Mouse (Mus musculus) liver, embryonic 14.5 days (tissue): ENCODE data around the gene Slc37a1. TPM values are rescaled to one million over a fixed set of nuclear protein-coding genes. Genes with fewer than 3 reads are reported as not detected.

Experiments used
- ATAC-seq: fragments of 200-750 bp; cut with Nextera tagmentation; 2 replicates; pipeline ENCODE4 v1.8.0; 2017; ENCODE audit warnings: moderate number of reproducible peaks, mild to moderate bottlenecking, moderate library complexity; ENCODE audit not compliant: insufficient read depth
- DNase-seq, 3 experiments: peaks; one replicate each; pipeline ENCODE4 v3.0.0-alpha.2; 2012 to 2013; ENCODE audit warnings: low read depth in 3 of 3, low spot score in 3 of 3
- H3K27ac ChIP-seq: fragments of 300-500 bp; sonication (generic); 2 replicates; pipeline ENCODE4 v1.5.1; 2014; ENCODE audit warnings: moderate library complexity, mild to moderate bottlenecking, control low read depth, inconsistent platforms
- H3K27me3 ChIP-seq: fragments of 300-500 bp; sonication (generic); 2 replicates; pipeline ENCODE4 v1.6.1; 2014; ENCODE audit warnings: mild to moderate bottlenecking, low read length, moderate library complexity; ENCODE audit not compliant: control insufficient read depth, insufficient read depth
- H3K36me3 ChIP-seq: fragments of 300-500 bp; sonication (generic); replicated peaks from 2 replicates; pipeline ENCODE4 v1.6.1; 2014; ENCODE audit warnings: low read depth; ENCODE audit not compliant: control insufficient read depth, insufficient read depth
- H3K4me1 ChIP-seq, 2 experiments: fragments of 200-500 bp in 1 of 2; fragments of 300-500 bp in 1 of 2; sonication (generic) in 1 of 2; replicated peaks; 2 replicates each; pipeline ENCODE4 v1.6.1; 2012 to 2014; ENCODE audit warnings: antibody characterized with exemption in 1 of 2, inconsistent platforms in 1 of 2, low read length in 1 of 2; ENCODE audit not compliant: control insufficient read depth in 2 of 2, insufficient read depth in 2 of 2
- H3K4me2 ChIP-seq: fragments of 300-500 bp; sonication (generic); 2 replicates; pipeline ENCODE4 v1.6.1; 2014; ENCODE audit warnings: low read depth, mild to moderate bottlenecking, control low read depth, moderate library complexity
- H3K4me3 ChIP-seq, 2 experiments: fragments of 200-500 bp in 1 of 2; fragments of 300-500 bp in 1 of 2; sonication (generic) in 1 of 2; 2 replicates each; pipeline ENCODE4 v1.5.1; 2012 to 2014; ENCODE audit warnings: low read depth in 2 of 2, low read length in 2 of 2, mild to moderate bottlenecking in 2 of 2, control low read depth in 1 of 2, inconsistent platforms in 1 of 2, moderate library complexity in 1 of 2; ENCODE audit not compliant: insufficient read depth in 1 of 2
- H3K9ac ChIP-seq: fragments of 300-500 bp; sonication (generic); replicated peaks from 2 replicates; pipeline ENCODE4 v1.6.1; 2014; ENCODE audit warnings: mild to moderate bottlenecking, control low read depth, moderate library complexity
- H3K9me3 ChIP-seq: fragments of 300-500 bp; sonication (generic); 2 replicates; pipeline ENCODE4 v1.6.1; 2016; ENCODE audit warnings: low read length, mixed read lengths; ENCODE audit not compliant: control insufficient read depth
- CTCF ChIP-seq: IDR thresholded peaks from 2 replicates; pipeline ENCODE4 v1.5.1; 2016; ENCODE audit warnings: antibody characterized with exemption, low read depth, control low read depth
- EP300 ChIP-seq: IDR thresholded peaks from 2 replicates; pipeline ENCODE4 v1.6.1; 2016; ENCODE audit warnings: antibody characterized with exemption, low read depth
- WGBS: fragments of 180-500 bp; shearing (Covaris S2); extraction: QIAGEN DNeasy Blood & Tissue Kit; methylation state at CpG from one replicate; pipeline ENCODE4 v1.1.7; 2014; ENCODE audit not compliant: insufficient replicate concordance; 5-methylcytosine and 5-hydroxymethylcytosine counted together
- polyA plus RNA-seq, 2 experiments: library from polyadenylated mRNA; depleted of rRNA in 1 of 2; stranded (reverse) in 1 of 2; unstranded in 1 of 2; fragments of >200 nt; fragmentation: Nextera tagmentation in 1 of 2; extraction: Ambion mirVana in 1 of 2; gene quantifications; 2 replicates each; pipeline versions ENCODE4 v1.2.1 to v1.2.3; 2012 to 2014

Gene Slc37a1
- polyA plus RNA-seq, 2 experiments, result 1.2 to 1.9 TPM

DNA sequence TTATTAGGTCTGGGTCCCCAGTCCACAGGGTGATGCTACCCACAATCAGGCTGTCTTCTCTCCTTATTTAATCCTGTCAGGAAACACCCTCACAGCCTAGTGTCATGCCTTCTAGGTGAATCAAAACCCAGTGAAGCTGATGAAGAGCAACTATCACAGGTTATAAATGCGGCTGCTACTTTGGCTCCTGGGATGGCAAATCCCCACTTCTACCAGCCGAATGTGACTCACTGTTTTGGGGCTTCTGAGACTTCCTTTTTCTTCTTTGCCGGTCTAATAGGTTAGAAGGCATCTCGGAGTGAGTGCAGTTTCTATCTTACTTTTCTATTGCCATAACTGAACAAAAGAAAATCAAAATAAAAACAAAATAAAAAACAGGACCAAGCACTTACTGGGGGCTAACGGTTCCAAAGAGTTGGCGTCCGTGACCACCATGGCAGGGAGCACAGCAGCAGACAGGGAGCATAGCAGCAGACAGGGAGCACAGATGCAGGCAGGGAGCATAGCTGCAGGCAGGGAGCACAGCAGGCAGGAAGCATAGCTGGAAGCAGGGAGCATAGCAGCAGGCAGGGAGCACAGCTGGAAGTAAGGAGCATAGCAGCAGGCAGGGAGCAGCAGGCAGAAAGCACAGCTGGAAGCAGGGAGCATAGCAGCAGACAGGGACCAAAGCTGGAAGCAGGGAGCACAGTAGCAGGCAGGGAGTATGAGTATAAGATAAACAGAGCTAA is 2.6 kb downstream of the Slc37a1 start:
- no peak overlapping the region for H3K4me3 ChIP-seq
- 34% methylated on average over 7 of the region's 7 CpGs for WGBS

DNA sequence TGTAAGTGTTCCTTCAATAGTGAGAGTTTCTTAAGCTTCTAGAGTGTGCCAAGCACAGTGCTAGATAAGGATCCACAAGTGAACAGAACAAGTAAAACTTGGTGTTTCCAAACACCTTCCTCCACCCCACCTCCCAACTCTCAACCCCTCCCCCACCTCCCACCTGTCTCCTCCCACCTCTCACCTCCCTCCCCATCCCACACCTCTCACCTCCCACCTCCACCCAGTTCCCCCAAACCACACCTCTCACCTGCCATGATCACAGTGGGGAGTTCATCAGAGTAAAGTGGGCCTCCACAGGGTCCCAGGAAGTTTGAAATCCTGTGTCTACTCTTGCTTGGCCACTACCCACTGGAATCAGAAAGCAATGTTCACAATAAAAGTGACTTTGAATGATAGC is 3.7 kb downstream of the Slc37a1 start:
- Histone ChIP-seq H3K27me3 (no peaks in the 10 kb centered on the region), H3K9ac (no peak overlapping the region), H3K4me3 (no peak overlapping the region), H3K36me3 (no peaks in the 10 kb centered on the region), H3K9me3 (no peaks in the 10 kb centered on the region), H3K4me2 (no peak overlapping the region), H3K4me1 (peaks cover 0 to 1% of the 10 kb centered on the region in 2 experiments; a peak in 1 of 4 replicates), H3K27ac (no peak overlapping the region)
- TF ChIP-seq EP300, result no peak
- no peak for TF ChIP-seq CTCF
- ATAC-seq, result no peak
- no peak for DNase-seq

More for the DNA sequence above, 2.6 kb downstream of the Slc37a1 start:
- Histone ChIP-seq H3K9ac (no peak overlapping the region), H3K9me3 (no peaks in the 10 kb centered on the region), H3K4me1 (no peaks in the 10 kb centered on the region), H3K4me2 (no peak overlapping the region), H3K36me3 (no peaks in the 10 kb centered on the region), H3K27me3 (no peaks in the 10 kb centered on the region), H3K27ac (no peak overlapping the region)
- ATAC-seq, result no peak
- TF ChIP-seq CTCF (no peak), EP300 (no peak)
- no peak for DNase-seq

DNA sequence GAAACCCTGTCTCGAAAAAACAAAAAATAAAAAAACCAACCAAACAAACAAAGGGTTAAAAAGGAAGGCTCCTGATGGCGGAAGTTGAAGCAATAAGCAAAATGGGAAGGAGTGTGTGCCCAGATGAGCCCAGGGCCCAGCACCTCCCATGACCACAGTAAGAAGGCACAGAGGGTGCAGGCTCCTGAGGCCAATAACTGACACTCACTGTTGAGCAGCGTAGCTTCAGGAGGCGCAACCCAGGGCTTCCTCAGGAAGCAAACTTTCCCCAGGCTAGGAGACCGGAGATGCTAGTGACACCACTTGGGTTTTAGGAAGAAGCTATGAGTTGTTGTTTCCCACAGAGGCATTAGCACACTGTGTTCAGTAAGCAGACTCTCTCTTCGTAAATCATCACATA is 4.3 kb downstream of the Slc37a1 start:
- ATAC-seq (no peak), DNase-seq (no peak)
- H3K9ac ChIP-seq, result no peak overlapping the region
- no peaks in the 10 kb centered on the region for H3K9me3 ChIP-seq
- 35% methylated on average over 6 of the region's 6 CpGs for WGBS
- no peak overlapping the region for H3K4me3 ChIP-seq
- H3K4me1 ChIP-seq, result peaks cover 0 to 2% of the 10 kb centered on the region in 2 experiments; a peak in 2 of 4 replicates
- no peaks in the 10 kb centered on the region for H3K27me3 ChIP-seq
- no peaks in the 10 kb centered on the region for H3K36me3 ChIP-seq
- TF ChIP-seq CTCF (no peak), EP300 (no peak)
- H3K4me2 ChIP-seq, result no peak overlapping the region
- H3K27ac ChIP-seq, result no peak overlapping the region

- H3K9me3 ChIP-seq, result no peaks in the 10 kb centered on the region
- no peak overlapping the region for H3K27ac ChIP-seq
- H3K4me1 ChIP-seq, result peaks cover 0 to 8% of the 10 kb centered on the region in 2 experiments; a peak in 3 of 4 replicates
- H3K4me3 ChIP-seq, result peak overlapping the region in 1 of 2 experiments; percentile 66; a peak in 1 of 4 replicates
- H3K36me3 ChIP-seq, result no peaks in the 10 kb centered on the region
- no peak for ATAC-seq
- TF ChIP-seq EP300 (no peak), CTCF (peak; percentile 54)
- H3K27me3 ChIP-seq, result no peaks in the 10 kb centered on the region
- DNase-seq, result no peak
- WGBS, result 55% methylated on average over 15 of the region's 15 CpGs
- peak overlapping the region; percentile 96 for H3K4me2 ChIP-seq
- no peak overlapping the region for H3K9ac ChIP-seq
These were observed 8.0 kb downstream of the Slc37a1 start for GRCm38 (mm10) chr17:31294363-31295214.
